Mouse (Mus musculus) embryonic fibroblast, embryonic 13.5 days (primary cell): ENCODE measurements around the gene Dnajc19.

Experiments
- CTCF ChIP-seq: IDR thresholded peaks from 2 replicates; pipeline ENCODE4 v1.5.1; 2011; ENCODE audit warnings: mild to moderate bottlenecking, control low read depth, low read length, moderate library complexity, borderline replicate concordance; ENCODE audit not compliant: insufficient read depth
- POLR2A ChIP-seq: IDR thresholded peaks from 2 replicates; pipeline ENCODE4 v1.6.1; 2011; ENCODE audit warnings: low read depth, mild to moderate bottlenecking, control low read depth, low read length, moderate library complexity

GRCm38 (mm10) chr3:34008191-34008590 lies 72.9 kb downstream of the Dnajc19 start:
- no peak for TF ChIP-seq POLR2A
- TF ChIP-seq CTCF: no peak
